Mouse (Mus musculus): ENCODE results near the gene Chid1.

The Chid1 gene

GRCm38 (mm10) chr7:141558946-141559345 is 19.3 kb upstream of the Chid1 start:
- DNase-seq (ENCODE audit: low spot score): no peak

GRCm38 (mm10) chr7:141558329-141558776 is 18.7 kb upstream of the Chid1 start:
- no peak for DNase-seq (ENCODE audit: low spot score)

- no peak for DNase-seq (ENCODE audit: low spot score)
Observed at GRCm38 (mm10) chr7:141550464-141550863, 10.8 kb upstream of the Chid1 start.

- no peak for DNase-seq (ENCODE audit: low spot score)
Observed at GRCm38 (mm10) chr7:141549432-141550061, 9.9 kb upstream of the Chid1 start.

- DNase-seq (ENCODE audit: low spot score): peak; percentile 33
Observed at GRCm38 (mm10) chr7:141544654-141545053, 5.0 kb upstream of the Chid1 start.

- DNase-seq (ENCODE audit: low spot score): no peak
Observed at GRCm38 (mm10) chr7:141542588-141542987, 2.9 kb upstream of the Chid1 start.

- DNase-seq (ENCODE audit: low spot score): no peak
Observed at GRCm38 (mm10) chr7:141541681-141542080, 2.0 kb upstream of the Chid1 start.

- peak; percentile 90 for DNase-seq (ENCODE audit: low spot score)
Observed at GRCm38 (mm10) chr7:141540312-141541081, 840 bp upstream of the Chid1 start.

- DNase-seq (ENCODE audit: low spot score): no peak
Observed at GRCm38 (mm10) chr7:141538852-141539555, 653 bp downstream of the Chid1 start.

- no peak for DNase-seq (ENCODE audit: low spot score)
Observed at GRCm38 (mm10) chr7:141535570-141535969, 4.1 kb downstream of the Chid1 start.

GRCm38 (mm10) chr7:141525580-141525925 is 14.1 kb downstream of the Chid1 start:
- no peak for DNase-seq (ENCODE audit: low spot score)

- peak; percentile 88 for DNase-seq (ENCODE audit: low spot score)
Observed at GRCm38 (mm10) chr7:141524760-141525579, 14.7 kb downstream of the Chid1 start.

GRCm38 (mm10) chr7:141524271-141524670 is 15.4 kb downstream of the Chid1 start:
- peak; percentile 57 for DNase-seq (ENCODE audit: low spot score)

- DNase-seq (ENCODE audit: low spot score): no peak
Observed at GRCm38 (mm10) chr7:141523007-141523406, 16.6 kb downstream of the Chid1 start.

GRCm38 (mm10) chr7:141519795-141520194 is 19.9 kb downstream of the Chid1 start:
- DNase-seq (ENCODE audit: low spot score): no peak

- no peak for DNase-seq (ENCODE audit: low spot score)
Observed at GRCm38 (mm10) chr7:141518926-141519325, 20.7 kb downstream of the Chid1 start.

GRCm38 (mm10) chr7:141518296-141518695 is 21.4 kb downstream of the Chid1 start:
- peak; percentile 87 for DNase-seq (ENCODE audit: low spot score)

GRCm38 (mm10) chr7:141517638-141518037 is 22.0 kb downstream of the Chid1 start:
- peak; percentile 79 for DNase-seq (ENCODE audit: low spot score)

GRCm38 (mm10) chr7:141510681-141511191 is 28.9 kb downstream of the Chid1 start:
- no peak for DNase-seq (ENCODE audit: low spot score)

- DNase-seq (ENCODE audit: low spot score): no peak
Observed at GRCm38 (mm10) chr7:141510196-141510595, 29.5 kb downstream of the Chid1 start.

GRCm38 (mm10) chr7:141508160-141508559 is 31.5 kb downstream of the Chid1 start:
- no peak for DNase-seq (ENCODE audit: low spot score)

GRCm38 (mm10) chr7:141506278-141506677 is 33.4 kb downstream of the Chid1 start:
- no peak for DNase-seq (ENCODE audit: low spot score)

Measured in adipocyte (in vitro differentiated cells).